Mouse (Mus musculus): ENCODE data around the gene Tfap4.

DNA sequence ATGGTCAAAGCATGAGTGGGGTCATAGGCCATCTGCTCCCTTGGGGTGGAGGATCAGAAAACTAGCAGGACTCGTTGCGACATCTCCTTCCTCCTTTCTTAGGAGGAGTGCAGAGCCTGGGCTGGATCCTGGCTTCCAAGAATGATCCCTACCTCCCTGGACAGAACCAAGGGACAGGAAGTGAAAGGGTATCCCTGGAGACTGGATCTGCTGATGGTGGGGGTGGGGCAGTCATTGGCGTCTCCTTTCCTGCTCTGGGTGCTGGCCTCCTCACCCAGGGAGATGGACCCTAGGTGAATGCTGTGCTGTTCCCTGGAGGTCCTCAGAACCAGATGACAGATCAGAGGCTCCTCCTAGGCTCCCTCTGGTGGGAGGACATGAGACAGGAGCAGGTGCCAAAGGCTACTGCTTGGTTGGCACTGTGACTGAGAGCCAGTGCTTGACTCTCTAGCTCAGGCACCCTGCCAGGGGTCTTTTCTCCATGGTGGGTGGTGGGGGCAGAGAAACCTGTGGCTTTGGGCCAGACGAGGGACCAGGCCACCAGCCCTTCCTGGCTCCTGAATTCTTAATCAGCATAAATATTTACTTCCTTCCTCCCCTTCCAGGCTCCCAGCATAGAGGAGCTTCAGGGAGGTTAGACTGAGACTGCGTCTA, 46.9 kb upstream of the Tfap4 start:
- TF ChIP-seq GATA1 (IDR thresholded peaks at IDR 0.05; ENCODE audit: borderline replicate concordance, low read length): no peak
- TF ChIP-seq FLI1 (IDR thresholded peaks at IDR 0.05; ENCODE audit: low read length): no peak

Measured in megakaryocyte, embryonic 14.5 days (primary cell).